Mouse (Mus musculus) T-helper 2 cell (primary cell): ENCODE results near the gene Eif3c.

Source experiments
- in situ Hi-C: fragments of 300-600 bp; cut with MboI, MseI; formaldehyde crosslinking; loops from one replicate; pipeline ENCODE4 v1.15.1; 2025; ENCODE audit warnings: high pct_unique_total_duplicates

Eif3c gene

GRCm38 (mm10) chr7:126496475-126496874 is 69.7 kb downstream of the Eif3c start:
- in situ Hi-C loops: no loop called here
